Mouse (Mus musculus) liver, embryonic 11.5 days (tissue): ENCODE data around the gene Naaladl2. TPM values are rescaled to one million over a fixed set of nuclear protein-coding genes. Genes with fewer than 3 reads are reported as not detected.

Experiments
- ATAC-seq: fragments of 200-750 bp; cut with Nextera tagmentation; replicated peaks from 2 replicates; pipeline ENCODE4 v1.8.0; 2017; ENCODE audit warnings: moderate number of reproducible peaks, mild to moderate bottlenecking, moderate TSS enrichment, moderate library complexity; ENCODE audit not compliant: low FRiP score
- DNase-seq: peaks from one replicate; pipeline ENCODE4 v3.0.0-alpha.2; 2017; ENCODE audit warnings: low spot score
- H3K27ac ChIP-seq: fragments of 300-500 bp; sonication (generic); 2 replicates; pipeline ENCODE4 v1.5.1; 2014; ENCODE audit warnings: mild to moderate bottlenecking, low read depth, low read length, control low read depth
- H3K27me3 ChIP-seq: fragments of 300-500 bp; sonication (generic); replicated peaks from 2 replicates; pipeline ENCODE4 v1.6.1; 2014; ENCODE audit warnings: low read length, mixed read lengths; ENCODE audit not compliant: control insufficient read depth, insufficient read depth
- H3K36me3 ChIP-seq: fragments of 300-500 bp; sonication (generic); 2 replicates; pipeline ENCODE4 v1.6.1; 2014; ENCODE audit warnings: mild to moderate bottlenecking, low read length, moderate library complexity, mixed read lengths; ENCODE audit not compliant: control insufficient read depth, insufficient read depth
- H3K4me1 ChIP-seq: fragments of 300-500 bp; sonication (generic); replicated peaks from 2 replicates; pipeline ENCODE4 v1.6.1; 2014; ENCODE audit warnings: low read length, mixed read lengths; ENCODE audit not compliant: control insufficient read depth, insufficient read depth
- H3K4me2 ChIP-seq: fragments of 300-500 bp; sonication (generic); 2 replicates; pipeline ENCODE4 v1.6.1; 2014; ENCODE audit warnings: mild to moderate bottlenecking, control low read depth, moderate library complexity
- H3K4me3 ChIP-seq: fragments of 300-500 bp; sonication (generic); 2 replicates; pipeline ENCODE4 v1.5.1; 2014; ENCODE audit warnings: low read depth, low read length, control low read depth
- H3K9ac ChIP-seq: fragments of 300-500 bp; sonication (generic); 2 replicates; pipeline ENCODE4 v1.6.1; 2014; ENCODE audit warnings: low read depth, low read length, control low read depth
- H3K9me3 ChIP-seq: fragments of 300-500 bp; sonication (generic); 2 replicates; pipeline ENCODE4 v1.6.1; 2016; ENCODE audit warnings: low read length, inconsistent platforms, mixed read lengths; ENCODE audit not compliant: control insufficient read depth
- WGBS: fragments of 180-500 bp; shearing (Covaris S2); extraction: QIAGEN DNeasy Blood & Tissue Kit; methylation state at CpG from one replicate; pipeline ENCODE4 v1.1.7; 2014; 5-methylcytosine and 5-hydroxymethylcytosine counted together
- polyA plus RNA-seq: library from polyadenylated mRNA; unstranded; fragments of >200 nt; fragmentation: Nextera tagmentation; extraction: Ambion mirVana; gene quantifications from 2 replicates; pipeline ENCODE4 v1.2.1, GENCODE M21; 2014

Naaladl2 gene
- polyA plus RNA-seq, 1 experiment from 2014 or later = 0.22 TPM

DNA sequence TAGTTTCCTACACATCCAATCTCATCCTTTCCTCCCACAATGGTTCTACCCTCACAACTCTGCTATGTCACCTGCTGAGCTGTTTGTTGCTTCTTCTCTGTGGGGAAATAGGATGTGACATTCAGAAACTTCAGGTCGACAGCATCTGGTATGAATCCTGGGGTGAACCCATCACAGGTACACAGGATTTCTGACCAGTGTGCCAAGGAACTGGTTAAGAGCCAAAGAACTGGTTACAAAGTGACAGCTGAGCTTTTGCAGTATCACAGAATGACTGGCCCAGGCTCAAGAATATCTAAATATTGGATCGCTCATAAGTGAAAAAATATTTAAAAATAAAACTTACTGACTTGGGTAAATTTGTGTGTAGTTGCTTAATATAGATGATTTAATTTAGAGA is 548.6 kb downstream of the Naaladl2 start:
- DNase-seq (no peak), ATAC-seq (no peak)
- Histone ChIP-seq H3K27me3 (no peaks in the 10 kb centered on the region), H3K4me1 (no peaks in the 10 kb centered on the region), H3K4me2 (no peak overlapping the region), H3K9me3 (no peaks in the 10 kb centered on the region), H3K36me3 (no peaks in the 10 kb centered on the region), H3K27ac (no peak overlapping the region), H3K4me3 (no peak overlapping the region), H3K9ac (no peak overlapping the region)
- WGBS = 80% methylated on average over 2 of the region's 2 CpGs

DNA sequence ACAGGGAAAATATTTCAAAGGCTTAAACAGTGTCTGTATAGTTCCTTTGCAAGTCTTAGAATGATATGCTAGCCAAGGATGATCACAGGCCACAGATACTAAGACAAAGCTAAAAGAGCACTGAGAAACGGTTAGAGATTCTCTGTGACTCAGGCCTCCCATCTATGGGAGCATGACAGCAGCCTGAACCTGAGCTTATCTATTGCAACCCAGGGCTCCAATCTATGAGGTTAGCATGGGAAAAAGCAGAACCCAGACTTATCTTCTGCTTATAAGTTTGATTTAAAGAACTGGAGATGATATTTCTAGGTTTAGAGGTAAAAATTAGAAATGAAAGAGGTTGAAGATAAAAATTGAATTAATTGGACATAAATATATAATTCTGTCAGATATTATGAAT is 587.4 kb downstream of the Naaladl2 start:
- WGBS = 67% methylated on average over 1 of the region's 1 CpGs

GRCm38 (mm10) chr3:24553701-24554100 is 590.4 kb downstream of the Naaladl2 start:
- H3K4me1 ChIP-seq = no peaks in the 10 kb centered on the region
- no peaks in the 10 kb centered on the region for H3K36me3 ChIP-seq
- no peak for ATAC-seq
- no peak overlapping the region for H3K4me3 ChIP-seq
- no peak overlapping the region for H3K4me2 ChIP-seq
- H3K27me3 ChIP-seq = no peaks in the 10 kb centered on the region
- no peak overlapping the region for H3K27ac ChIP-seq
- H3K9me3 ChIP-seq = no peaks in the 10 kb centered on the region
- 78% methylated on average over 5 of the region's 5 CpGs for WGBS
- DNase-seq = no peak
- no peak overlapping the region for H3K9ac ChIP-seq

More for the DNA sequence above, 587.4 kb downstream of the Naaladl2 start:
- H3K36me3 ChIP-seq = no peaks in the 10 kb centered on the region
- no peaks in the 10 kb centered on the region for H3K9me3 ChIP-seq
- no peak overlapping the region for H3K4me2 ChIP-seq
- DNase-seq (no peak), ATAC-seq (no peak)
- no peak overlapping the region for H3K9ac ChIP-seq
- H3K27ac ChIP-seq = no peak overlapping the region
- H3K27me3 ChIP-seq = no peaks in the 10 kb centered on the region
- no peak overlapping the region for H3K4me3 ChIP-seq
- no peaks in the 10 kb centered on the region for H3K4me1 ChIP-seq

DNA sequence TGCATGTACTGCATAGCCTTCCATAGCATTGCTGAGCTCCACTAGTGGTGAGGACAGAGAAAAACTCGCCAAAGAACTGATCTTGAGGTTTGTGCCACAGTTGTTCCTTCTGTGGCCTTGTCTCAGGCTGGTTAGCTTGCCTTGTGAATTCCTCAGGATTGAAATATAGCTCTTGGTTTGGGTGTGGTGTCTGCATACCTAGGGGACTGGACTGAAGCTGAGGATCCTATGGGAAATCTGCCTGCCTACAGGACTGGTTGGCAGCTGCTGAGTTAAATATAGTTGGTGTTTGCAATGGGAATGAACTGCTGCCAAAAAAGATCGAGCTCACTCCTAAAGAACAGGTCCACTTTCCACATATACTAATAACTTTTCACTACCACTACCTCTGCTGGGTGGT is 591.4 kb downstream of the Naaladl2 start:
- H3K27ac ChIP-seq = no peak overlapping the region
- H3K9ac ChIP-seq = no peak overlapping the region
- no peaks in the 10 kb centered on the region for H3K4me1 ChIP-seq
- H3K4me2 ChIP-seq = no peak overlapping the region
- H3K27me3 ChIP-seq = no peaks in the 10 kb centered on the region
- no peaks in the 10 kb centered on the region for H3K36me3 ChIP-seq
- no peak for ATAC-seq
- no peaks in the 10 kb centered on the region for H3K9me3 ChIP-seq
- WGBS = 65% methylated on average over 2 of the region's 2 CpGs
- H3K4me3 ChIP-seq = no peak overlapping the region
- no peak for DNase-seq

DNA sequence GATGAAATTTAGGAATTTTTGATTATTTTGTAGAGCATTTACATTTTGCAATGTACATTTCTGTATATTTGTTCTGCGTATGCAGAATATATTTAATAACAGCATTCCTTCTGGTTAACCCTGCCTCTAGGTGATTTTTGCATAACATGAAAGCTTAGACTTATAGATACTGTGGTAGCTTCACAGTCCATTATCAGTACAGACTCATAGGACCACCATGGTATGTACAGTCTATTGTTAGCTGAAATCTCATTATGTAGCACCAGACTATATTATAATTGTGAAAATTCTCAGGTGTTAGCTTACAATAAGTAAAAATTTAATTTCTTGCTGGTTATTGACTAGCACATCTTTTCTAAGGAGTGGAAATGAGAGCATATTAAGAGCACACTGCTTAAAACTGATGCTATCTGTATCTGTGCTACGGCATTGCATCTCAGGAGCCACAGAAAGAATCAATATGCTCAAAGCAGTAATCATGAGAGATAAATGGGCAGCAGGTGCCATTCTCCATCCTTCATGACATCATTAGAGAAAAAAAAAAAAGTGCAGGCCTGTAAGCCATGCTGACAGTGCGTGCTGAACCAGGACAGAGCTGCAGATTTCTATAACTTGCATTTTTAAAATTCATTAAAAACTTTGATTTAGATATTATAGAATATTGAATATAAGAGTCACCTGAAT is 610.1 kb downstream of the Naaladl2 start:
- no peak overlapping the region for H3K4me3 ChIP-seq
- no peak overlapping the region for H3K4me2 ChIP-seq
- H3K4me1 ChIP-seq = no peaks in the 10 kb centered on the region
- 87% methylated on average over 3 of the region's 3 CpGs for WGBS
- no peak overlapping the region for H3K9ac ChIP-seq
- ATAC-seq (no peak), DNase-seq (no peak)
- no peaks in the 10 kb centered on the region for H3K27me3 ChIP-seq
- H3K9me3 ChIP-seq = no peaks in the 10 kb centered on the region
- no peak overlapping the region for H3K27ac ChIP-seq
- no peaks in the 10 kb centered on the region for H3K36me3 ChIP-seq

- ATAC-seq (no peak), DNase-seq (no peak)
- Histone ChIP-seq H3K4me1 (no peaks in the 10 kb centered on the region), H3K4me3 (no peak overlapping the region), H3K27ac (no peak overlapping the region), H3K9ac (no peak overlapping the region), H3K4me2 (no peak overlapping the region), H3K36me3 (no peaks in the 10 kb centered on the region), H3K9me3 (no peaks in the 10 kb centered on the region), H3K27me3 (no peaks in the 10 kb centered on the region)
- WGBS = 54% methylated on average over 1 of the region's 1 CpGs
These were observed 629.1 kb downstream of the Naaladl2 start for GRCm38 (mm10) chr3:24514918-24515317.

- H3K4me2 ChIP-seq = no peak overlapping the region
- H3K27me3 ChIP-seq = no peaks in the 10 kb centered on the region
- DNase-seq (no peak), ATAC-seq (no peak)
- no peaks in the 10 kb centered on the region for H3K36me3 ChIP-seq
- no peak overlapping the region for H3K4me3 ChIP-seq
- no peaks in the 10 kb centered on the region for H3K9me3 ChIP-seq
- 58% methylated on average over 4 of the region's 4 CpGs for WGBS
- no peaks in the 10 kb centered on the region for H3K4me1 ChIP-seq
- H3K9ac ChIP-seq = no peak overlapping the region
- H3K27ac ChIP-seq = no peak overlapping the region
These were observed 657.5 kb downstream of the Naaladl2 start for GRCm38 (mm10) chr3:24486456-24487112.

- no peak for ATAC-seq
- Histone ChIP-seq H3K4me1 (no peaks in the 10 kb centered on the region), H3K36me3 (no peaks in the 10 kb centered on the region), H3K9me3 (no peaks in the 10 kb centered on the region), H3K4me3 (no peak overlapping the region), H3K4me2 (no peak overlapping the region), H3K9ac (no peak overlapping the region), H3K27ac (no peak overlapping the region), H3K27me3 (no peaks in the 10 kb centered on the region)
- no peak for DNase-seq
- 80% methylated on average over 4 of the region's 4 CpGs for WGBS
These were observed 680.1 kb downstream of the Naaladl2 start for GRCm38 (mm10) chr3:24463941-24464340.

DNA sequence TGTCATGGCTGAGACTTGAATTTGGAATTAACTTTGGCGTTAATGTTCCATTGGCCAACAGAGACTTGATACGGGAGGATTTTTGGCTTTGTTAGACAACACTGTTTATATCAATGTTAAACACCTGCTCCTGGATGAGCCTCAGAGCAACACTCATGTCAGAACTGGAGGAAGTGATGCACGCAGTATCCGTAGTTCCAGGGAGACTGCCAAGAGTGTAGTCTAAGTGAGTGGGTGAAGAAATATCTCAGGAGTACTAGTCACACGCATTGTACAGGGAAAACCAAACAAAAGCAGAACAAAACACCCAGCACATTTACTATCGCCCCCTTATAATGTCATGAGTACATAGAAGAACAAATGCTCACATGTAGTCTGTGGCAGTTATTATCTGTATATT is 703.4 kb downstream of the Naaladl2 start:
- DNase-seq (no peak), ATAC-seq (no peak)
- H3K27ac ChIP-seq = no peak overlapping the region
- no peaks in the 10 kb centered on the region for H3K27me3 ChIP-seq
- no peak overlapping the region for H3K9ac ChIP-seq
- H3K4me2 ChIP-seq = no peak overlapping the region
- no peaks in the 10 kb centered on the region for H3K36me3 ChIP-seq
- H3K4me1 ChIP-seq = no peaks in the 10 kb centered on the region
- H3K9me3 ChIP-seq = no peaks in the 10 kb centered on the region
- 83% methylated on average over 6 of the region's 6 CpGs for WGBS
- no peak overlapping the region for H3K4me3 ChIP-seq
